Mouse (Mus musculus) embryonic fibroblast, embryonic 13.5 days (primary cell): ENCODE measurements at regions not wholly inside any gene's neighbourhood (a gene's known extent, or its start where the extent isn't known, plus 50 kb on each side); places are given as distances from the start of the nearest gene placed in this dataset.

Source experiments
- CTCF ChIP-seq: IDR thresholded peaks from 2 replicates; pipeline ENCODE4 v1.5.1; 2011; ENCODE audit warnings: mild to moderate bottlenecking, control low read depth, low read length, moderate library complexity, borderline replicate concordance; ENCODE audit not compliant: insufficient read depth
- POLR2A ChIP-seq: IDR thresholded peaks from 2 replicates; pipeline ENCODE4 v1.6.1; 2011; ENCODE audit warnings: low read depth, mild to moderate bottlenecking, control low read depth, low read length, moderate library complexity

DNA sequence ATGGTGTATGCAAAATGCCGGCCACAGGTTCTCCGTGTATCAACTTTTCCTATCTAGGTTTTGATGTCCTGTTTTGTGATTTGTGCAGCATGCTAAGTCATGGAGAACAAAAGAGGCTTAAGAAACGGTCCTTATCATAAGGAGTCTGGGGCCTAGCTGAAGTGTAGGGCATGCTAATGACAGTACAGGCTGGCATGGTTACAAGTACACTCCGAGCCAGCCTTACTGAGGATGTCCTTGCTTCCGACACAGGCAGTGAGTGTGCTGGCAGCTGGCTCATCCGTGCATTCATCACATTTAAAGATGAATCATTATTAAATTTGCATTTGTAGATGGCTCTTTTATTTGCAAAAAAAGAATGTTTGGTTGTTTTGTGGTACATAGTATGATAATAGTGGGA lies 219.3 kb downstream of the Fzd1 start:
- TF ChIP-seq CTCF (no peak), POLR2A (no peak)
